Mouse (Mus musculus) skeletal muscle tissue, adult 2 months (tissue): Measurements from ENCODE around the gene Ssc4d.

Experiments used
- DNase-seq: peaks from one replicate; pipeline ENCODE4 v3.0.0-alpha.2; 2012; ENCODE audit warnings: low read depth, low spot score

Gene Ssc4d

DNA sequence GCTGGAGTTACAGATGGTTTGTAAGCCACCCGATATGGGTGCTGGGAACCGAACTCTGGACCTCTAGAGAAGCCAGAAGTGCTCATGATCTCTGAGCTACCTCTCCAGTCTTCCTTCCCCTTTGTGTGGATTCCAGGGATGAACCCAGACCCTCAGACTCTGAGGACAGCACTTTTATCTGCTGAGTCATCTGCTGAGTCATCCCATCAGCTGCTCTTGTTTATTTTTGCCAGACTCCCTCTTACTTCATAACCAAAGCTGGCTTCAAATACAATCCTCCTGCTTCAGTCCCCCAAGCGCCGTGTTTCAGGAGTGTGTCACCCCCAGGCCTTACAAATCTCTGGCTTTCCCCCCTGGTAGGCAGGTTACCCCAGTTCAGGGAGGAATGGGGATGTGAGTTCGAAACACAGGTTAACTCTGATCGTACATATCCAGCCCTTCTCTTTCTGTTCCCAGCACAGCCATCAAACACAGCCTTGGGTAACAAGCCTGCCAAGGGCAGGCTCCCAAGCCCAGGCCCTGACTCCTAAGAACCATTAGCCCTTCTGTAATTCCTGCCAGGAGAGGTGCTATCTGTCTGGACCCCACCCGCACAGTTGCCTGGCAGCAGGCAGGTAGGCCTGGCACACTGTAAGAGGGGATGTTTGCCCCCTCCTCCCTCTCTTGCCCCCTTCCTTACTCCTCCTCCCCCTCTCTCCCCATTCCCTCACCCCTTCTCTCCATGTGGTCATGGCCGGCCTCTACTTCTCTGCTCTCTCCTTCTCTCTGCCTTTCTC lies 1.8 kb upstream of the Ssc4d start:
- DNase-seq: no peak

DNA sequence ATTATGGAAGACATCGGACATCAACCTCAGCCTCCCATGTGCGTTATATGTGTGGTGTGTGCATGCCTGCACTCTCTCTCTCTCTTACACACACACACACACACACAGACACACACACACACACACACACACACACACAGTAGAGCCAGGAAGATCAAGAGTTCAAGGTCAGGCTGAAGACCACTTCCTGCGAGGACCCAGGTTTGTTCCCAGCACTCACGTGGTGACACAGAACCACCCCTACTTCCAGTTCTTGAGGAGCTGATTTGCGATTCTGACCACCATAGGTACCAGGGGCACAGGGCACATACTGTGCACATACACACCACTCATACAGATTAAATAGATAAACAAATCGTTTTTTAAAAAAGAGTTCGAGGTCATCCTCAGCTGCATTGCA lies 2.5 kb downstream of the Ssc4d start:
- DNase-seq: no peak

DNA sequence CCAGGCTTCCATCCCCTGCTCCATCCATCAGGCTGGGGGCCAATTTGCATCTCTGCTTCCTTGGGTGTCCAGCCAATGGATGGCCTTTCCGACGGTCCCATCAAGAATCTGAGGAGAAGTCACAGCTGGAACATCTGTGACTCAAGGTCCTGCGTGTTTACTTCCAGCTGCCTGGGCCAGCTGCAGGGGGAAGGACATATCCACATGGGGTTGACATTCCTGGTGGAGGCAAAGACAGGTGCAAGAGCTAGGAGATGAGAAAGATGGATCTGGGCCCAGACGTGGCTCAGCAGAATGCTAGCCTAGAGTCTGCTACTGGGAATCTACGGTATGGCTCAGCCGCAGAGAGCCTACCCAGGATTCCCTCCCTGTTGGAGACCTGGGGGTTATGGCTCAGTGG lies 4.1 kb downstream of the Ssc4d start:
- DNase-seq: no peak

DNA sequence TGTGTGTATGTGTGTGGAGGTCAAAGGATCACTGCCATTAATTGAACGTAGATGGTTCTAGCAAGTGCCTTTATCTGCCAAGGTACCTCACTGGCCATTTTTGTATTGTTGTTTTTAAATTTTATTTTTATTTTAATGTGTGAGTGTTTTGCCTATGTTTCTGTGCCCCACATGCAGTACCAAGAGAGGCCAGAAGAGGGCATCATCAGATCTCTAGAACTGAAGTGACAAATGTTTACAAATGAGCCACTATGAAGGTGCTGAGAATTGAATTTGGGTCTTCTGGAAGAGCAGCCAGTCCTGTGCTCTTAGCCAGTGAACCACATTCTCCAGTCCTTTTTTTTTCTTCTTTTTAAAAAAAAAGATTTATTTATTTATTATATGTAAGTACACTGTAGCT lies 5.5 kb downstream of the Ssc4d start:
- DNase-seq: no peak

DNA sequence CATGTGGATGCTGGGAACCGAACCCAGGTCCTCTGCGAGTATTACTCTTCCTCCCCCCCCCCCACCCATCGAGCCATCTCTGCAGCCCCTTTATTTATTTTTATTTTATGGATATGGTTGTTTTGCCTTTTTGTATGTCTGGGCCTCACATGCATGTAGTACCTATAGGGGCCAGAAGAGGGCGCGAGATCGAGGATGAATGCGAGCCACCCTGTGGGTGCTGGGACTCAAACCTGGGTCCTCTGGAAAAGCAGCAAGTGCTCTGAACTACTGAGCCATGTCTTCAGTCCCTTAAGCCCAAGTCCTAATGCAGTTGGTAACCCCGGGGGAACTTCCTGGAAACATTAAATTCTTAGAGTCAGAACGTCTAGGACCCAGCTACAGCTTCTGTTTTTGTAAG lies 7.5 kb downstream of the Ssc4d start:
- no peak for DNase-seq

DNA sequence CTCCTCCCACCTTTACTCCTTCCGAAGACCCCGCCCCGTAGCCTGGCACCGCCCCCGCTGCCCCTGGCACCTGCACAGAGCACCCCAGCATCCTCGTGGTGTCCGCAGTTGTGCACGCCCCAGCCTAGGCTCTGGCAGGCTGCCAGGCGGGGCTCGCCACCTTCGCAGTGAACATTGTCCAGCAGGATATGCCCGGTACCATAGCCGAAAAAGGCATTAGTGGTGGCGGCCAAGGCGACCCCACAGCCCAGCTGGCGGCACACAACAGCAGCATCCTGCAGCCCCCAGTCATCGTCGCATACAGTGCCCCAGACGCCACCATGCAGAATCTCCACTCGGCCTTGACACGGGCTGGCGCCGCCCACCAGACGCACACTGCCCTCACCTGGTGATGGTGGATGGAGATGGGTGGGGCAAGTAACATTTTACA lies 8.8 kb downstream of the Ssc4d start:
- no peak for DNase-seq

DNA sequence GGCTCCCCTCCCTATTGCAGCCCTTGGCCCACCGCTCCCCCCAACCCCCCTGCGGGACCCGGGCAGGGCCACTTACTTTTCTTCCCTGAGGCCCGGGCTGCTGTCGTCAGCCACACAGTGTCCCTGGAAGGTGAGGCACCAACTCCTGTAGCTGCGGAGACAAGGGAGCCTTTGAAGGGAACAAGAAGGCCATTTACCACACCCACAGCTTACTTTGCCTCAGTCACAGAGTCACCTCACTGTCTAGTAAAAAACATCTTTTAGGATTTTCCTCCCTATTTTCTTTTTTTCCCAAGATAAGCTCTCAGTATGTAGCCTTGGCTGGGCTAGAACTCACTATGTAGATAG lies 11.1 kb downstream of the Ssc4d start:
- DNase-seq: no peak

DNA sequence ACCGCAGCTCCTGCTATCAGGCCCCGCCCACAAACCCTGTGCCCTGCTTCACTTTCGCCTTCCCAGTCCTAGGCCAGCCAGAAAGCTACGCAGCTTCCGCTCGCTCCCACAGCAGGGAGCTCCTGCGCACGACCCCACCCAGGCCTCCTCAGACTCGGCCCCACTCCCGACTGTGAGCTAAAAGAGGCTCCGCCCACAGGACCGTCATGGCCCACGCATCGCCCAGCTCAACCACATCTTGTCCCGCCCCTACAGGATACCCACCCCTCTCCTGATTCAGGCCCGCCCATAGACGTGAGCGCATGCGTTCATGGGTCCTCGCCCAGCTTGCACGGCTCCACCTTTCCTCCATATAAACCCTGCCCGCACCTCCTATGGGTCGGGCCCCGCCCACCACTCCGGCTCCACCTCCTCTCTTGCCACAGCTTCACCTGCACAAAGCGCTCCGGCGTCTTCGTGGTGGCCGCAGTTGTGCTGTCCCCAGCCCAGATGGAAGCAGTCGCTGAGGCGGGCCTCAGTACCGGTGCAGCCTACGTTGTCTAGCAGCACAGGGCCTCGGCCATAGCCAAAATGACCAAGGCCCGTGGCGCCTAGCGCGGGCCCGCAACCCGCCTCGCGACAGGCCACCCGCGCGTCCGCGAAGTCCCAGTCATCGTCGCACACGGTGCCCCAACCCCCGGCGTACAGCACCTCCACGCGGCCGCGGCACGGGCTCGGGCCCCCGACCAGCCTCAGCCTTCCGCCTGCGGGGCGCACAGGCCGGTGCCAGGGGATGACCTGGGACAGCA lies 11.6 kb downstream of the Ssc4d start:
- peak; percentile 99 for DNase-seq

DNA sequence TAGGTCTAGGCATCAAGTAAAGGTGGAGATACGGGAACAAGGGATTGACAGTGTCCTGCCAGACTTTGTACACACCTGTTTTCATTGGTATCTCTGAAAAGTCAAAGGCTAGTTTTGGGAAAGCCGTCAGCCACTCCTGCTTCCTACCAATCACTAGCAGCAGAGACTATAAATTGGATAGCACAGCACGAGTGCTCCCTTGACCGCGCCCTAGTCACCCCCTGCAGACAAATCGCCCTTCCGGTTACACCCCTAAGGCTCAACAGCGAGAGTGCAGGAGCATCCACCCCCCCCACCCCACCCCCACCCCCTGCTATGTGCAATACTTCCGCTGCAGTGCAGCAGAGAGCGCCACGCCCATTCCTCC lies 12.2 kb downstream of the Ssc4d start:
- no peak for DNase-seq

DNA sequence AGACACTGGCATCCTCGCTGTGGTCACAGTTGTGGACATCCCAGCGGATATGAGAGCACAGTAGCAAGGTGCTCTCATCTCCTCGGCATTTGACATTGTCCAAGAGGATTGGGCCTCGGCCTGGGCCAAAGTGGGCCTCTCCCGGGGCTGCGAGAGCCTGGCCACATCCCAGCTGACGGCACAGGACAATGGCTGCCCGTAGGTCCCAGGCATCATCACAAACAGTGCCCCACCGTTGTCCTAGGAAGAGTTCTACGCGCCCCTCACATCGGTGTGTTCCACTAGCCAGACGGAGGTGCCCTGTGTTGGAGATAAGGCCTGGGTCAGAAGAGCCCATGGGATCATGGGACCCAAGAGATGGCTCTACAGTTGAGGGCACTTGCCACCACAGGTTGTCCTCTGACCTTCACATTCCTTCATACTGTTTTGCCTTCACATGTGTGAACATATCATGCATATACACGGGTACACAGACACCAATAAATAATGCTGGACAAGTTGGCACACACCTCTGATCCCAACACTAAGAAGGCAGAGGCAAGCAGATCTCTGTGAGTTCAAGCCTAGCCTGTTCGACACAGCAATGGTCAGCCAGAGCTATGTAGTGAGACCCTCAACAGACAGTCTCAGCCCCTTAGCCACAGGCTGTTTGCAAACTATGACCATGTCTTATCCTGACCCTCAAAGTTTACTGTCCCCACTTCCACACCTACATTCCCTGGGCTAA lies 13.3 kb downstream of the Ssc4d start:
- no peak for DNase-seq

DNA sequence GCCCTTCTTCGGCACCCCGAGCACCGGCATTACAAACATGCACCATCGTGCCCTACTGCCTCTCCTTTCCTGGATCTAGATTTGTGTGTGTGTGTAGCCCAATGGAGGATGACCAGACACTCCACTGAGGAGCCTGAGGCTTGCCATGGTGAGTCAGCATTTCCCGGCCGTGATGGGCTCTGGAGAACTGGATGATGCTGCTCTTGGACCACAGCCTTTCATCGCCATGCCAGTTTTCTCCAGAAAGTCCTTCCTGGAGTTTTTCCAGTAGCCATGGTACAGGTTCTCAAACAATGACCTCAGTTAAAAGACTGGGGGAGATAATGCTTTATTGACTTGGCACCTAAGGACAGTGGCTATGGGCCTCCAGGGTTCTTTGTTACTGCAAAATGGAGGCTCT lies 14.4 kb downstream of the Ssc4d start:
- DNase-seq: no peak

DNA sequence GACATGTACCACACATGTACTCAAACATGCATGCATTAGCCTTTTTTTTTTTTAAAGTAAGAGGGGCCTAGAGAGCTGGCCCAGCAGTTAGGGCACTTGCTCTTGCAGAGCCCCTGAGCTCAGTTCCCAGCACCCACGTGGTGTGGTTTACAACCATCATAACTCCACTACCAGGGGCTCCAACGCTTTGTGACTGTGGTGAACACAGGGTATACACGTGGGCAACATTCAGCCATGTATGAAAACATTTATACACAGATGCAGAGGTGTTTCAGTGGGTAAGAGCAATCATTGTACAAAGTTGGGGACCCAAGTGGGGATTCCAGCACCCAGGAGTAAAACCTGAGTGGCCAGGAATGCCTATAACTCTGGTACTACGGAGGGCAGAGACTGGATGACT lies 16.0 kb downstream of the Ssc4d start:
- DNase-seq: no peak

DNA sequence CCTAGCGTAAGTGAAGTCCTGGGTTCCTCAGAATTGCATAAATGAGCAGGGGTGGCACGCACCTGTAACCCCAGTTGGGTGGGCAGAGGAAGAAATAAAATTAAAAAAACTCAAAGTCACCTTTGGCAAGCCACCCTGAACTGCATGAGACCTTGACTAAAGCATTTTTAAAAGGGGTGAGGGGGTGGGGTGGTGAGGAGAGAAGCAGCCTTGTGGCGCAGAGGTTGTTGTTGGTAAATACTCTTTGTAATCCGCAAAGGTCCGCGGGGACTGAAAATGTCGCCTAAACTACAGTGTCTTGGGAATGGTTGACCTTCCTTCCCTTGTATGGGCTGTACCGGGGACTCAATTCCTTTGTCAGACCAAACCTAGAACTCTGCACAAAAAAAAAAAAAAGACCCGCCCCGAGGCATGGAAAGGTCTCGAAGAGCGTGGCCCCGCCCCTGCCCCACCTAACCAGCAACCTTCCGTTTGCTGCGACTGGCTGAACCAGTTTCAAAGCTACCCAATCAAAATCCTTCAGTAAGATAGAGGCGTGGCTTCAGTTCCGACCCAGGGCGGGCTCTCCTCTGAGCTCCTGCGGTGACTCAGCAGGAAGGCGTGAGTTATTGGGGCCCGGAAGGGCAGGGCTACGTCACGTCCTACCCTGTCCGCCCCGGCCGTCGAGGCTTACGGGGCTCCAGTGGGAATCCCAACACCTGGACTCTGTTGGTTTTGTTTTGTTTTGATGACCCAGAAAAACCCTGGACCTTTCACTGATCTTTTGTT lies 16.9 kb downstream of the Ssc4d start:
- peak; percentile 99 for DNase-seq

DNA sequence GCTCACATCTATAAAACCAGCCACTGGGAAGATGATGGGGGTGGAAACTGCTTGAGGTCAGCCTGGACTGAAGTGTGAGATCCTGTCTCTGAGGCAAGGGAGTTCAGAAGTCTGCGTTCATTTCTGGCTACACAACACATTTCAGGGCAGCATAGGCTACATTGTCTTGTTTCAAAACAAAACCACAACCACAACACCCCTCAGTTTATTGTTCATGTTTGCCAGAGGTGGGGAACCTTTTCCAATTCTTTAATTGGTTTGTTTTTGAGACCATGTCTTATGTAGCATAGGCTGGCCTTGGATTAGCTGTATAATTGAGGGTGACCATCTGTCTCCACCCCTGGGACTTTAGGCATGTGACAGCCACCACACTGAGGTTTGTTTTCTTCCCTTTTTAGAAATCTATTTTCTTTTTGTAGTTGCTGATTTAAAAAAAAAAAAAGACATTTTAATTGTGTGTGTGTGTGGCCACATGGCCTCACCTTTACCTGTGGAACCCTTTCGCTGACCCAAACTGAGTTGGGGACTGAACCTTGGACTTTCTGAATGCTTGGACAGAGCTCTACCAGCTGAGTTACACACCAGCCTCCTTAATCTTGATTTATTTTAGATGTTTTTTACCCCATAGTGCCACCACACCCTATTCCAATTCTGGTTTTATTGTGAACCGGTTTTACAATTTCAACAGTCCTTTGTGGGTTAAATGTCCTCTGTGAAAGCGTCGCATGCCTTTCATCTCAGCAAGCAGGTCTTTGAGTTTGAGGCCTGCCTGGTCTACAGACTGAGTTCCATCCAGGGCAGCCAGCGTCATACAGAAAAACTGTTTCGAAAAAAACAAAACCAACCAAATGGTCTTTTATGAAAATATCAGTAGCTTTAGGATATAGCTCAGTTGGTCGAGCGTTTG lies 17.8 kb downstream of the Ssc4d start:
- no peak for DNase-seq

DNA sequence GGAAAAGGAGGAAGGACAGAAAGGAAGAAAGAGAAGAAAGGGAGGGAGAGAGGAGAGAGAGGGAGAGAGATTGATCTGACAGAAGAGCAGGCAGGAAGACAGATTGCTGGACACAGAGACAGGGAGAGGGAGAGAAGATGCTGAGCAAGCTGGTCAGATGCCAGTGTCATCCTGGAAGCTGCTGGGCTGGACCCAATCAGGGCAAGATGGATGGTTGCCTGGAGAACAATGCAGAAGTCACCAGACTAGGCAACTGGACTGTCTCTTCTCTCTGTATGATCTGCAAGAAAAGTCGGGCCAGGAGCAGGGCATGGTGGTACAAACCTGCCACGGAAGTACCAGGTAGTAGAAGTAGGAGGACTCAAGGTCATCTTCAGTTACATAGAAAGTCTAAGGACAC lies 21.5 kb downstream of the Ssc4d start:
- DNase-seq: no peak

DNA sequence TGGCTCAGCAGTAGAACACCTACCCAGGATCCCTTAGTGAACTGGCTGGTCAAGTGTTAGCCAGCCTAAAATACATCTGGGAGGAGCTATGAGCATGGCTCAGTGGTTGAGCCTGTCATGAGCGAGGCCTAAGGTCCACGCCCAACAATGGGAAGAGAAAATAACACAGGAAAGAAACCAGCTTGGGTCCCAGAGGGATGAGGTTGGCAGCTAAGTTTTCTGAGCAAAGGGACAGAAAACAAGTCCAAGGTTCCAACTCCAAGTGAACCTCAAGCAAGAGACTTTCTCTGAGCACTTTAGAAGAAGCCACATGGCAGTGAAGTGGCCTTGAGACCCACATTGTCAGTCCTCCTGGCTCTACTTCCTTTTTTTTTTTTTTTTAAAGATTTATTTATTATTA lies 22.7 kb downstream of the Ssc4d start:
- no peak for DNase-seq

DNA sequence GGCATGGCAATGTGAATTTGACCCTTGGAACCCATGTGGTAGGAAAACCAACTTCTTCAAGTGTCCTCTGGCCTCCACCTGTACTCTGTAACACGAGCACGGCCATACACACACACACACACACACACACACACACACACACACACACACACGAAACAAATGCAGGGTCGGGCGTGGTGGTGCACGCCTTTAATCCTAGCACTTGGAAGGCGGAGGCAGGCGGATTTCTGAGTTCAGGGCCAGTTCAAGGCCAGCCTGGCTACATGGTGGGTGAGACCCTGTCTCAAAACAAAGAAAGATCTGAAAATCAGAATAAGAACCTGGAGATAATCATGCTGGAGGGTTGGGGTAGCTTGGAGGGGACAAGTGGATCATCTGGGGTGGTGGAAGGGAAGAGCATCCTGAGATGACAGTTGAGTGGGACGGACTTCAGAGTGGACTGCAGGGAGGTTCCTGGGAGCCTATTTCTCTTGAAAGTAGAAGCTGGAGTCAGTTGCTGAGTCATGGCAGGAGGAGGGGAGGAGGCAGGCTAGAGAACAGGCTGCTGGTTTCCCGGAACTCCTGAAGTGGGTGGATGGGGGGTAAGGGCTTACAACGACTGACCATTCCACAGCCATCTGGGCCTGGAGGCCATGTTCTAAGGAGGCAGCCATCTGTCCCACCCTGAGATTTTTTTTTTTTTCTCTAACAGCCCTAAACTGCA lies 23.5 kb downstream of the Ssc4d start:
- DNase-seq: no peak

DNA sequence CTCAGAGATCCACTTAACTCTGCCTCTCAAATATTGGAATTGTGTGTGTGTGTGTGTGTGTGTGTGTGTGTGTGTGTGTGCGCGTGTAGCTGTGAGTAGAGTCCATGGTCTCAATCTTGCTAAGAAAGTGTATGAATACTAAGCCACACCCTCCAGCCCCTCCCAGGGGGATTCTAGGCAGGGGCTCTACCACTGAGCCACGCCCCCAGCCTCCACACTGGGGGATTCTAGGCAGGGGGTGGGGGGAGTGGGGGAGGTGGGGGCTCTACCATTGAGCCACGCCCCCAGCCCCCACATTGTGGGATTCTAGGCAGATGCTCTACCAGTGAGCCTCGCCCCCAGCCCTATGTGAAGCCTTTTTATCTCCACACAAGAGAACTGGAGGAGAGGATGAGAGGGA lies 27.7 kb downstream of the Ssc4d start:
- no peak for DNase-seq

DNA sequence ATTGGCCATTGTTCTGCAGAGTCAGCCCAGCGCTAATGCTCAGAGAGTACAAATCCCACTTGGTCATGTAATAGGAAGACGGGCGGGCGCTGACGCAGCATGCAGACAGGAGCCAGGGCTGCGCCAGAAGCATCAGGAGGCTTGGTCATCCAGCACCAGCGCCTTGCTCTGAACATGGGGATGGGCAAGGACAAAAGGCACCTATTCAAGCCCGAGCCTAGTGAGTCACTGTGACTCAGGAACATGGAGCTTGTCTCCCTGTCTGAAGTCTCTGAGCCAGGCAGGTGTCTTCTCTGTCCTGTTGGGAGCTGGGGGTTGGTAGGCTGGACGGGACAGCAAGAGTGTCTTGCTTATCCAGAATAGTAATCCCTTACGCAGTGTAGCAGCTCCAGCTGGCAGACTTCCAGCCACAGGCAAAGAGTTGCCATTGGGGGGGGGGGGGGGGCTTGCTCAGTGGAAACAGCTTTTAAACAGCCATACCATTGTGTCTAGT lies 28.4 kb downstream of the Ssc4d start:
- DNase-seq: no peak

DNA sequence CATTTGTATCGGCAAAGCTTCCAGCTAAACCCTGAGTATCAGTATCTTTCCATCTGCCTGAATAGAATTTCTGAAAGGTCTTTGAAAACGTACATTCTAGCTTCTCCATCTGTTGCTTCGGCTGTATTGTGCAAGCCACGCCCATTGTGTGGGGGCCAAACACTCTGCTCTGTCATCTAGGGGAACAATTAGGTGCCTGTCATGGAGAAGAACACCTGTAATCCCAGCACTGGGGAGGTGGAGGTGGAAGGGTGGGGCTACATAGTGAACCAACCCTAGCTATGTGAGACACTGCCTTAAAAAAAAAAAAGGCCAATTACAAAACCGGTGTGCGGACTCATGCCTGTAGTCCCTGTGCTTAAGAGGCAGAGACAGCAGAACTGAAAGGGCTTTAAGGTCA lies 31.6 kb downstream of the Ssc4d start:
- no peak for DNase-seq
